Mouse (Mus musculus) kidney, embryonic 15.5 days (tissue): ENCODE measurements around the gene Scn2b. TPM values are rescaled to one million over a fixed set of nuclear protein-coding genes. Genes with fewer than 3 reads are reported as not detected.

ENCODE experiments used
- ATAC-seq: fragments of 200-750 bp; cut with Nextera tagmentation; replicated peaks from 2 replicates; pipeline ENCODE4 v1.8.0; 2017; ENCODE audit warnings: moderate TSS enrichment; ENCODE audit not compliant: low FRiP score
- H3K27ac ChIP-seq: fragments of 300-500 bp; sonication (generic); 2 replicates; pipeline ENCODE4 v1.5.1; 2015; ENCODE audit warnings: mild to moderate bottlenecking, inconsistent platforms
- H3K27me3 ChIP-seq: fragments of 300-500 bp; sonication (generic); 2 replicates; pipeline ENCODE4 v1.6.1; 2015; ENCODE audit warnings: inconsistent platforms
- H3K36me3 ChIP-seq: fragments of 300-500 bp; sonication (generic); 2 replicates; pipeline ENCODE4 v1.6.1; 2015; ENCODE audit warnings: inconsistent platforms
- H3K4me1 ChIP-seq: fragments of 300-500 bp; sonication (generic); 2 replicates; pipeline ENCODE4 v1.6.1; 2015; ENCODE audit warnings: inconsistent platforms
- H3K4me2 ChIP-seq: fragments of 300-500 bp; sonication (generic); 2 replicates; pipeline ENCODE4 v1.6.1; 2015; ENCODE audit warnings: moderate library complexity, mild to moderate bottlenecking, inconsistent platforms
- H3K4me3 ChIP-seq: fragments of 300-500 bp; sonication (generic); replicated peaks from 2 replicates; pipeline ENCODE4 v1.5.1; 2015; ENCODE audit warnings: mild to moderate bottlenecking, inconsistent platforms
- H3K9ac ChIP-seq: fragments of 300-500 bp; sonication (generic); 2 replicates; pipeline ENCODE4 v1.6.1; 2015; ENCODE audit warnings: mild to moderate bottlenecking, inconsistent platforms
- H3K9me3 ChIP-seq: fragments of 300-500 bp; sonication (generic); replicated peaks from 2 replicates; pipeline ENCODE4 v1.6.1; 2016; ENCODE audit warnings: inconsistent platforms
- WGBS: fragments of 180-500 bp; shearing (Covaris S2); methylation state at CpG from one replicate; pipeline ENCODE4 v1.1.7; 2015; ENCODE audit warnings: mixed read lengths; 5-methylcytosine and 5-hydroxymethylcytosine counted together
- polyA plus RNA-seq: library from polyadenylated mRNA; unstranded; fragments of >200 nt; fragmentation: Nextera tagmentation; extraction: Ambion mirVana; gene quantifications from 2 replicates; pipeline ENCODE4 v1.2.1, GENCODE M21; 2015

The Scn2b gene
- polyA plus RNA-seq, 1 experiment from 2014 or later: 5.4 TPM

DNA sequence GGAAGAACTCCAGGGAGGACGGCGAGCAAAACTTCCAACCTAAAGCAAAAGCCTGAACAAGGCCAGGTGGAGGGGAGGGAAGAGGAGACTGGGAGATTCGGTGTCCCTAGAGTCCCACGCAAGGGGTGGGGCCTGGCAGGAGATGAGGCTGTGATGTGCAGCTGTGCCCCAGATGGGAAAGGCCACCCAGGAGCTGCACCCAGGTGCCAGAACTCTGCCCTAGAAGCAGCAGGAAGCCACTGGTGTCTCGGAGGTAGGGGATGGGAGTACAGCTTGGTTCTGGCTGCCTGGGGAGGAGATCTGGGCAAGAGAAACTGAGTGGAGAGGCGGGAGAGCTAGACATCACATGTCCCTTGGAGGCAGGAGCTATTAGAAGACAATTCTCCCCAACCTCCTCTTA is 3.4 kb downstream of the Scn2b start:
- 60% methylated on average over 6 of the region's 6 CpGs for WGBS
- H3K4me3 ChIP-seq: no peak overlapping the region
- H3K9me3 ChIP-seq: no peaks in the 10 kb centered on the region
- peaks cover 7% of the 10 kb centered on the region; the same call in 1 of the 2 replicates for H3K27me3 ChIP-seq
- peaks cover 5% of the 10 kb centered on the region for H3K36me3 ChIP-seq
- H3K27ac ChIP-seq: no peak overlapping the region
- ATAC-seq: no peak
- H3K4me1 ChIP-seq: peaks cover 23% of the 10 kb centered on the region
- no peak overlapping the region for H3K4me2 ChIP-seq
- H3K9ac ChIP-seq: no peak overlapping the region

DNA sequence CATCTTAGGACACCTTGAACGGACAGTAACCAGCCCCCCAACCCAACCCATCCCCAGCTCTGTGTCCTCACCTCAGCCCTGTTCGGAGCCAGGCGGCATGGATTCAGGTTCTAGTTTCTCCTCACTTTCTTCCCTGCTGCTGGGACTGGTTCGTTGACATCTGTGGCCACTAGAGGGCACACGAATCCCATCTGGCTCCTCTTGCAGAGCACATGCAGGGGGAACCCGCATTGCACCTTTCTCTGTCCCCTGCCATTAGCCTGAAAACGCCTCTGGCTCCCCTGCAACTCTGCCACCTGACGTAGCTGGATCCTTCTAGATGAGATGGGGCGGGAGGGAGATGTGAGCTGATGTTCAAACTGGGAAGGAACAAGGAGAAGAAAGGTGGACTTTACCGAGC is 4.2 kb downstream of the Scn2b start:
- peaks cover 5% of the 10 kb centered on the region for H3K36me3 ChIP-seq
- no peaks in the 10 kb centered on the region for H3K9me3 ChIP-seq
- H3K4me2 ChIP-seq: peak overlapping the region; percentile 52
- peaks cover 18% of the 10 kb centered on the region for H3K4me1 ChIP-seq
- peak; percentile 57 for ATAC-seq
- no peaks in the 10 kb centered on the region; the same call in 1 of the 2 replicates for H3K27me3 ChIP-seq
- H3K27ac ChIP-seq: no peak overlapping the region
- H3K9ac ChIP-seq: no peak overlapping the region
- 4% methylated on average over 10 of the region's 10 CpGs for WGBS
- H3K4me3 ChIP-seq: peak overlapping the region; percentile 14; the same call in 1 of the 2 replicates

DNA sequence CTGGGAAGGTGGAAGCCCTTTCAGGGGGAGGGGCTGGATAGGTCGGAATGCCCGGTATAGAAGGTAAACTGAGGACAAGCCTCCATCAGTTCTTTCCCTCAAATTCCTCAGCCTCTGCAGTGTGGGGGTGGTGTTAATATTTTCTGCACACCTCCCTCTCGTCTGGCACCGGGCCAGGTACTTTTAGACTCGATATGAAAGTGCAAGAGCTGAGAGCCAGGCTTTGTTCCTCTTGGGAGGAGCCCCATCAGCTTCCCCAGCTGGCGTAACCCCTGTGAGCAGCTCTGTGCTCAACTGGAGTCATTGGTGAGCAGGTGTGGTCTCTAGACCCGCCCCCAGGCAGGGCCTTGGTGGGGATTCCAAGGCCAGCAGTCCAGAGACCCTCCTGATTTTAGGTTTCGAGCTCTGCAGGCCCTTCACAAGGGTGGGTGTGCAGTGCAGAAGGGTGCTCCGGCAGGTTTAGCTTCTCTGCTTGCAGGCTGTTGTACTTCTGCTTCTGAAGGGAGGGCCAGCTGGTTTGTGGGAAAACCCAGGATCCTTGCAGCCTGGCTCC is 4.7 kb downstream of the Scn2b start:
- H3K4me3 ChIP-seq: peak overlapping the region; percentile 14; the same call in 1 of the 2 replicates
- 0 out of 2 replicates have a peak, but pooled peaks have one; percentile 20 for ATAC-seq
- peaks cover 5% of the 10 kb centered on the region for H3K36me3 ChIP-seq
- H3K27me3 ChIP-seq: no peaks in the 10 kb centered on the region
- H3K9ac ChIP-seq: no peak overlapping the region
- peak overlapping the region; percentile 52 for H3K4me2 ChIP-seq
- H3K9me3 ChIP-seq: no peaks in the 10 kb centered on the region
- H3K4me1 ChIP-seq: peaks cover 18% of the 10 kb centered on the region
- 26% methylated on average over 9 of the region's 9 CpGs for WGBS
- H3K27ac ChIP-seq: no peak overlapping the region

DNA sequence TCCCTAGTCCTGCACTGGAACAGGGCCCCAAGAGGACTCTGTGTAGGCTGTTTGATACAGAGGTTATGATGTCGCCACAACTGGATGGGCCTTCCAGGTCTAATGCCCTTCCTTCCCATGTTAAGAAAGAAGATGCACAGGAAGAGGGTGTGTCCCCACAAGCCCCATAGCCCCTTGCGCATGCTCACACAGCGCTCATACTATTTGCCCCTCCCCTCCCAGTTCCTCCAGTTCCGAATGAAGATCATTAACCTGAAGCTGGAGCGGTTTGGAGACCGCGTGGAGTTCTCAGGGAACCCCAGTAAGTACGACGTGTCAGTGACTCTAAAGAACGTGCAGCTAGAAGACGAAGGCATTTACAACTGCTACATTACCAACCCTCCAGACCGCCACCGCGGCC is 7.6 kb downstream of the Scn2b start:
- 90% methylated on average over 14 of the region's 14 CpGs for WGBS

DNA sequence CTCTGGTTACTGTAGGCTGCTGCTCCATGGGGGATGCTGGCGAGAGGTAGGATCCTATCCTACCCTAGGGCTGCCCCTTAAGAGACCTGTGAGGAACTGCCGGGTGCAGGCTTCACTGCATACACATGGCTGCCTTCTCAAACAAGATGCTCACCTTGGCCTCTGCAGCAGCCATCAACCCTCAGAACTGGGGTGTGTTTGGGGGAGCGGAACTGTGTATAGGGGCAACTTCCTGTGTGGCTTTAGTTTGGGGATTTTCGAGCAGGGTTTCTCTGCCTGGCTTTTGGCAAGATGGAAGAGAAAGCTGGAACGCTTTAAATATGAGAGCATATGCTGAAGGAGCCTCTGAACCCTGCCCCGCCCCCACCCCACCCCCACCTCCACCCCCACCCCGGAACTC is 9.4 kb downstream of the Scn2b start:
- 61% methylated on average over 7 of the region's 7 CpGs for WGBS
- ATAC-seq: no peak
- Histone ChIP-seq H3K27me3 (no peaks in the 10 kb centered on the region), H3K4me2 (no peak overlapping the region), H3K27ac (no peak overlapping the region), H3K4me3 (no peak overlapping the region), H3K36me3 (peaks cover 5% of the 10 kb centered on the region), H3K9me3 (no peaks in the 10 kb centered on the region), H3K9ac (no peak overlapping the region), H3K4me1 (peaks cover 7% of the 10 kb centered on the region)

More for the DNA sequence above, 7.6 kb downstream of the Scn2b start:
- Histone ChIP-seq H3K4me2 (no peak overlapping the region), H3K4me1 (peaks cover 9% of the 10 kb centered on the region), H3K36me3 (peaks cover 5% of the 10 kb centered on the region), H3K9me3 (no peaks in the 10 kb centered on the region), H3K27ac (no peak overlapping the region), H3K27me3 (no peaks in the 10 kb centered on the region), H3K9ac (no peak overlapping the region), H3K4me3 (no peak overlapping the region)
- ATAC-seq: no peak

DNA sequence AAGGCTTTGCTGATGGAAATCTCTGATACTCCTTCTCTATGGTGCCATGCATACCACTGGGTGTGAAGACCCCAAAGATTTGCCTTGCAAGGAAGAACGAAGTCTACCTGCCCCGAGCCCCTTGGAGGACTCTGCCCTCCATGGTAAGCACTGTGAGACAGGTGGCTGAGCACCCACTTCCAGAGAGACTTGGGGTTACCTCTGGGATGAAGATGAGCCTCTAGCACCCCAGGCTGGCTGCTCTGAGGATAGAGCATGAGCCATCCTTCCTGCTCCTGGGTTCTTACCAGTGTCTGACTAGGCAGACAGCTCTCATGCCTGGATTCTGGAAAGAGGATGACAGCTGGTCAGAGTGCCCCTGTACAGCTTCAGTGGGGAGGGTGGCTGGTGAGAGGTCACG is 12.5 kb downstream of the Scn2b start:
- Histone ChIP-seq H3K4me1 (no peaks in the 10 kb centered on the region), H3K36me3 (peaks cover 5% of the 10 kb centered on the region), H3K4me2 (no peak overlapping the region), H3K27me3 (peaks cover 15% of the 10 kb centered on the region), H3K9me3 (no peaks in the 10 kb centered on the region), H3K9ac (no peak overlapping the region), H3K4me3 (no peak overlapping the region), H3K27ac (no peak overlapping the region)
- ATAC-seq: no peak
- WGBS: 80% methylated on average over 3 of the region's 3 CpGs

DNA sequence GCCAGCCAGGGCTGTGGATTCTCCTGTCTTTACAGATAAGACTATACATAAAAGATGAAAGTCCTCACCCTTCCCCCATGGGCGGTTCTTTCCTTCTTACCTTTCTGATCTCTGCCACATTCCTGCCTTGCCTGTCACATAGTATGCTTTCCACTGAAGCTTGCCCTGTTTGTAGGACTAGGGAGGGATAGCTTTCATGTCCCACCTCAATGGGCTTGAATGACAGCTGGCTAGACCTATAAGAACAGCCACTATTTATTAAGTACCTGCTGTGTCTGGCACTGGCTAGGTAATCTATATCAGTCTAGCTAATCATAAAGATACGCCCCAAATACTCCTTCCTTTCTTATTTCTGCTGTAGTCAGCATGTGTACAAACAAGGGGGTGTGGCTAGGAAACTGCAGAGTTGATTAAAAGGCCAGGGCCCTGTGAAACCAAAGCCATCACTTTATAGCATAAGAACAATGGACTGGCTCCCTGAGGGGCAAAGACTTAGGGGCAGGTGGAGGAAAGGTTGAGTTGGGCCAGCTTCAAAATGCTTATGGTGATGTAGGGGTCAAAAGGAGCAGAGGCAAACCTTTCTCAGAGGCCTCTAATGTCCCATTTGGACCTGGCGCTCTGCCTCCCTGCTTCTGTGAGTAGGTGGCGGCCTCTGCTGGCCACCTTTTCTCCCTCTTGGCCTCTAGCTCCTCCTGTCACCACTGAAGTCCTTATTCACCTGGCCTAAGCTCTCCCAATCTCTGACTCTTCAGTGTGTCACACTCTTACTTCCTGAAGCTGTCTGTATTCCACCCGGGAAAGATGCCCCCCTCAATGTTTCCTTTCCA is 16.1 kb downstream of the Scn2b start:
- Histone ChIP-seq H3K27me3 (peaks cover 51% of the 10 kb centered on the region), H3K4me2 (no peak overlapping the region), H3K4me1 (peaks cover 23% of the 10 kb centered on the region), H3K9me3 (no peaks in the 10 kb centered on the region), H3K4me3 (no peak overlapping the region), H3K27ac (no peak overlapping the region), H3K9ac (no peak overlapping the region), H3K36me3 (no peaks in the 10 kb centered on the region)
- WGBS: 23% methylated on average over 5 of the region's 5 CpGs
- ATAC-seq: peak; percentile 44; the same call in 1 of the 2 replicates

DNA sequence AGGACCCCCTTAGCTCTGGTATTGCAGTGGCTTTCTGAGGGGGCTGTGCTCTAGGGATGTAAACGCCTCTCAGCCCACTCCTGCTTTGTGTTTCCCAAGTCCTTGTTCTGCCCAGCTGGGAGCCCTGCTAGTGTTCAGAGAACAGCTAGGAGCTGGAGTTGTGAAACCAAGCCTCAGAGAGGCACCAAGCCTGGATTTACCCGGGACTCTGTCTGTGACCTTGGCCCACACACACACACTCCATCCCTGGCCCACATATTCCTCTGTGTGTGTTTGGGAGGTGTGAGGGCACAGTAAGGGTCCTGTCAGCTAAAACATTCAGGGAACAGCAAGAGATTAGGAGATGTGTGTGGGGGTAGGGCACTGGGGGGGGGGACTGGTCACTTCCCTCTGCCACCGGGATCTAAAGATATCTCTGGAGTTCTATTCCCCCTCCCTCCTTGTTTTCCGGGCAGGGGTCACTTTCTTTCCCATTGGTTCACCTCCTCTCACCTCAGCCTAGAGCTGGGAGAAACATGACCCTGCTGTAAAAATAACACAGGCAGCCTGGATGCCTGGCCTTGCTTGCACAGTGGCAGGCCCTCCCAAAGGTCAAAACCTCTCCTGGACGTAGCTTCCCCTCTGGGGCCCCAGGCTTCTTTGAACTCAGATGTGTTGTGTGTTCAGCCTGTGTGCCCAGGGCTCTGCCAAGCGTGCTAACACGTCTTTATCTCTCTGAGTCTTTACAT is 19.0 kb downstream of the Scn2b start:
- 12% methylated on average over 7 of the region's 7 CpGs for WGBS

DNA sequence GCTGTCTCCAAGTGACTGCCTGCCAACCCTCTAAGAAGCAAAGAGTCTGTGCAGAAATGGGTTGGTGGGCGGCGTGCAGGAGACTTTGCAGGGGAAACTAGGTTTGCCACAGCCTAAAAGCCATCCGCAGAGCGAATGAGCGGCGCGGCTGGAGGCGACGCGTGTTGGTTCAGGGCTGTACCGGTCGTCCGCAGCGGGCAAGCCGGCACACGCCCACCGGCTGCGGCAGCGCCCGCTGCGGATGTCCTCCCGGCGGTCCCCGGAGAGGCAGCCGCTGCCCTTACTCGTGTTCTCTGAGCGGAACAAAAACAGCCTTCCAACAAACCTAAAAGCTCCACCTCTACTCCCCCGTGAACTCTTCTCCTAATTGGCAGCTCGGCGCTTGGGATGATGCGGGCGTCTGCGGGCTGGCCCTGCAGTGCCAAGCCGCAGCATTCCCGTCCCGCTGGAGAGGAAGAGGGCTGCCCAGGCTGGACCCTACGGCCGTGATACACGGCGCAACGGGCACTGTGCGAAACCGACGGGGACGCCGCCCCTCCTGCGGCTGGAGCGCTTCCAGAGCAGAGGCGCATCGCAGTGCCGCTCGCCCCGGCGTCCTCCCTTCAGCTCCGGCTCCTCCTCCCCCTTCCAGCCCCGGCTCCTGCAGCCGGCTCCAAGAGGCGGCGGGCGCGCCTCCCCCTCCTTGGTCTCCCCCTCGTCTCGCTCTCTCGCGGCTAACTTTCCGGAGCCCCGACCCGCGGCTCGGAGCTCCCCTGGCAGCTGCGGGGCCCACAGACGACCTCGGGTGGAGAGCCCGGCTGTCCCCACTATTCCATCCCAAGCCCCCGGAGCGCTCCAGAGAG is 20.8 kb downstream of the Scn2b start, which contains the start of gene Scn4b:
Gene Scn4b, plus strand, starts transcription at position 205 of the 842 bp plus-strand sequence.
- Histone ChIP-seq H3K9me3 (no peaks in the 10 kb centered on the region), H3K9ac (peak within 1 kb of the TSS; percentile 33), H3K36me3 (no peaks in the 10 kb centered on the region), H3K27ac (no peak within 1 kb of the TSS), H3K4me2 (peak within 1 kb of the TSS; percentile 83), H3K4me3 (peak within 1 kb of the TSS; percentile 48), H3K27me3 (peaks cover 98% of the 10 kb centered on the region), H3K4me1 (peaks cover 28% of the 10 kb centered on the region)
- WGBS: under 1% methylated on average over 76 of the region's 76 CpGs
- ATAC-seq: peak; percentile 50

More for the DNA sequence above, 19.0 kb downstream of the Scn2b start:
- no peak overlapping the region for H3K27ac ChIP-seq
- H3K4me1 ChIP-seq: peaks cover 28% of the 10 kb centered on the region
- H3K27me3 ChIP-seq: peaks cover 80% of the 10 kb centered on the region
- no peaks in the 10 kb centered on the region for H3K9me3 ChIP-seq
- H3K36me3 ChIP-seq: no peaks in the 10 kb centered on the region
- H3K4me3 ChIP-seq: no peak overlapping the region
- no peak for ATAC-seq
- H3K9ac ChIP-seq: no peak overlapping the region
- no peak overlapping the region for H3K4me2 ChIP-seq

DNA sequence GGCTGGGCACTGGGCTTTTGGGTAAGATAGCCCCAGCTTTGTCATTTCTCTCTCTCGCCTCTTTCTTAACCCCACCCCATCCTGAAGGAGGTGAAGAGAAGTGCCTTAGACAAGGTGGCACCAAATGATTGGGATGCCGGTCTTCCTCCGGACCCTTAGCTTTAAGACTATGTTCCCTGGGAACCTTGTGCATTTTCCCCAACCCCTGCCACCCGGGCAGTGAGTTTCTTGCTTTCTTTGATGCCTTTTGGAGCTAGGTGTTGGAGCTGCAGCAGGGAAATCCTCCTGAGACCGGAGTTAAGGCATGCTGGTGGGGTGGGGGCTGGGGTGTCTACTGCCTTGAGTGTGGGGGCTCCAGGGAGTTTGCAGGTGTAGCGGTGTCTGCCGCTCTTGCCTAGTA is 21.5 kb downstream of the Scn2b start:
- H3K4me2 ChIP-seq: peak overlapping the region; percentile 83
- H3K9me3 ChIP-seq: no peaks in the 10 kb centered on the region
- no peaks in the 10 kb centered on the region for H3K36me3 ChIP-seq
- no peak overlapping the region for H3K9ac ChIP-seq
- no peak overlapping the region for H3K27ac ChIP-seq
- no peak for ATAC-seq
- 6% methylated on average over 7 of the region's 7 CpGs for WGBS
- peaks cover 100% of the 10 kb centered on the region for H3K27me3 ChIP-seq
- H3K4me1 ChIP-seq: peaks cover 28% of the 10 kb centered on the region
- peak overlapping the region; percentile 48 for H3K4me3 ChIP-seq

DNA sequence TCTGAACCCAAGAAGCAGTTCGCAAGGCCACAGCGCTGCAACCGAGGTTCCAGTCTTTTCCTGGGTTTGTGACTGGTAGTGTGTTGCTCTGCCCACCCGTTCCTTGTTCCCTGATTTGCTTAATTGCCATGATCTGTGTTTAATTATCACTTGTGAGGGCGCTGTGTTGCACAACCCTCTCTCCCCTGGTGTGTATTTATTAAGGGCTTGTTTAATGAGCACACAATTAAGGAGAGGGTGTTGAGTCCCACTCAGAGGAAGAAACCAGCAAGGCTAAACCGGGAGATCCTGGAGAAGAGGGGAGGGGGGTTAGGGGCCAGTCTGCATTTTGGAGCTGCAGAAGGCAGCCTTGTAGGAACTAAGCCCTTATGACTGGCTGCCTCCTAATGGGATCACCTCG is 23.4 kb downstream of the Scn2b start:
- peaks cover 100% of the 10 kb centered on the region for H3K27me3 ChIP-seq
- no peaks in the 10 kb centered on the region for H3K9me3 ChIP-seq
- H3K4me2 ChIP-seq: no peak overlapping the region
- H3K4me3 ChIP-seq: no peak overlapping the region
- H3K4me1 ChIP-seq: peaks cover 36% of the 10 kb centered on the region
- no peak overlapping the region for H3K27ac ChIP-seq
- 59% methylated on average over 7 of the region's 7 CpGs for WGBS
- ATAC-seq: no peak
- H3K36me3 ChIP-seq: no peaks in the 10 kb centered on the region
- no peak overlapping the region for H3K9ac ChIP-seq
